Mouse (Mus musculus): ENCODE data around the gene Cpa5. TPM values are rescaled to one million over a fixed set of nuclear protein-coding genes. Genes with fewer than 3 reads are reported as not detected.

Gene Cpa5
- polyA plus RNA-seq, 1 experiment from 2014 or later, result not detected

DNA sequence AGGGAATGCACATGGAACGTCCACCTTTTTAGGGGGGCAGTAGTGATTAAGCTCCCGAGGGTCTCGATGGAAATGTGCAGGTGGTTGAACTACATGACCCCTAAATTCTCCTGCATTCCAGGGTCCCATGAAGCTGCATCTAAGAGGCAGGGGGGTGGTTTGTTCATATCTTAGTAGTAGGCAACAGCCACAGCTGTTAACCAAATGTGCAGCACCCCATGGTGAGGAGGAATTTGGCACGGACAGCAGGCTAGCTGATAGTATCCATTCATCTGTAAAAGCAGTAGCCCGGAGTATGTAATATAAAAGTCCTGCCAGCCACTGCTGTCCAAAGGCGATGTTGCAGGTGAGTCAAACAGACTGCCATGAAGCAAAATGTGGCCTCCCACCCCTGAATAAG lies 34.6 kb downstream of the Cpa5 start:
- ATAC-seq, result no peak
- no peaks in the 10 kb centered on the region for H3K27me3 ChIP-seq (ENCODE audit: control insufficient read depth, insufficient read depth, low read depth, low read length)
- no peaks in the 10 kb centered on the region for H3K36me3 ChIP-seq (ENCODE audit: control insufficient read depth, insufficient read depth, low read length)
- H3K27ac ChIP-seq (ENCODE audit: low read length), result no peak overlapping the region
- WGBS, result 79% methylated on average over 6 of the region's 6 CpGs
- no peak overlapping the region for H3K4me2 ChIP-seq (ENCODE audit: low read length)
- no peaks in the 10 kb centered on the region for H3K9me3 ChIP-seq (replicated peaks; ENCODE audit: control insufficient read depth, low read length, poor library complexity, severe bottlenecking)
- H3K9ac ChIP-seq (ENCODE audit: low read depth, low read length), result no peak overlapping the region
- no peaks in the 10 kb centered on the region for H3K4me1 ChIP-seq (ENCODE audit: control insufficient read depth, insufficient read depth, low read length)
- no peak overlapping the region for H3K4me3 ChIP-seq (ENCODE audit: low read depth, low read length)

DNA sequence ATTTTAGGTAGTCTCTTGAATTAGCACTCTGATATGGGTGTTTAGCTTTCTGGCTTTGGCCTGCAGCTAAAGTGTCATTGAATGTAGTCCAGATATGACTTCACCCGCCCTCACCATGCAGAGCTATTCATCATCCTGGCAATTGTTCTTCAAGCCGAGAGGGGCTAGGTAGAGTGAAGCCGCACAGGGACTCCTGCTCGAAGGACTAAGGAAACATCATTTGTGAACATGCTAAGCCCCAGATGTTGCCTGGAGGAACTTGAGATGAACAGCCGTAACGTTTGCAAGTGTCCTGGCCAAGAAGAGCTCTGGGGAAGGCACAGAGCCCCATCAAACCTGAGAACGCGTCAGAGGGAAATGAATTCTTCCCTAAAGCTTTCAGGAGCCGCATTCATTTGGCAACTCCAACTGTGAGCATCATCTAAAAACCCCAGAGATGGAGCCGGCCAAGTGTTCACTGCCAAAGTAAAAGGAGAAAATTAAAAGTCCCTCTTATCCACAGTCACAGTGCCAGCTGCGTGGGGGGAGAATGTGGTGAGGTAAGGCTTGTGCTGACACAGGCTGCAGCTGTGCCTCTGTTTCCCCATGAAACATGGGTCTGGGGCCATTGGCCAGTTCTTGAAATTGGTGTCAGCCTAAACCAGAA lies 39.0 kb downstream of the Cpa5 start:
- Histone ChIP-seq H3K27me3 (ENCODE audit: control insufficient read depth, insufficient read depth, low read depth, low read length) (no peaks in the 10 kb centered on the region), H3K4me2 (ENCODE audit: low read length) (no peak overlapping the region), H3K9ac (ENCODE audit: low read depth, low read length) (no peak overlapping the region), H3K27ac (ENCODE audit: low read length) (no peak overlapping the region), H3K36me3 (ENCODE audit: control insufficient read depth, insufficient read depth, low read length) (no peaks in the 10 kb centered on the region), H3K9me3 (replicated peaks; ENCODE audit: control insufficient read depth, low read length, poor library complexity, severe bottlenecking) (no peaks in the 10 kb centered on the region), H3K4me3 (ENCODE audit: low read depth, low read length) (no peak overlapping the region), H3K4me1 (ENCODE audit: control insufficient read depth, insufficient read depth, low read length) (peaks cover 25% of the 10 kb centered on the region)
- WGBS, result 56% methylated on average over 11 of the region's 11 CpGs
- ATAC-seq, result no peak

- H3K27ac ChIP-seq (ENCODE audit: low read length), result peak overlapping the region; percentile 87
- ATAC-seq, result no peak
- H3K4me2 ChIP-seq (ENCODE audit: low read length), result no peak overlapping the region
- no peak overlapping the region for H3K9ac ChIP-seq (ENCODE audit: low read depth, low read length)
- no peaks in the 10 kb centered on the region for H3K27me3 ChIP-seq (ENCODE audit: control insufficient read depth, insufficient read depth, low read depth, low read length)
- H3K9me3 ChIP-seq (replicated peaks; ENCODE audit: control insufficient read depth, low read length, poor library complexity, severe bottlenecking), result no peaks in the 10 kb centered on the region
- H3K4me3 ChIP-seq (ENCODE audit: low read depth, low read length), result no peak overlapping the region
- WGBS, result 55% methylated on average over 9 of the region's 9 CpGs
- H3K36me3 ChIP-seq (ENCODE audit: control insufficient read depth, insufficient read depth, low read length), result no peaks in the 10 kb centered on the region
- peaks cover 41% of the 10 kb centered on the region for H3K4me1 ChIP-seq (ENCODE audit: control insufficient read depth, insufficient read depth, low read length)
These were observed 41.8 kb downstream of the Cpa5 start for GRCm38 (mm10) chr6:30652425-30653188.

DNA sequence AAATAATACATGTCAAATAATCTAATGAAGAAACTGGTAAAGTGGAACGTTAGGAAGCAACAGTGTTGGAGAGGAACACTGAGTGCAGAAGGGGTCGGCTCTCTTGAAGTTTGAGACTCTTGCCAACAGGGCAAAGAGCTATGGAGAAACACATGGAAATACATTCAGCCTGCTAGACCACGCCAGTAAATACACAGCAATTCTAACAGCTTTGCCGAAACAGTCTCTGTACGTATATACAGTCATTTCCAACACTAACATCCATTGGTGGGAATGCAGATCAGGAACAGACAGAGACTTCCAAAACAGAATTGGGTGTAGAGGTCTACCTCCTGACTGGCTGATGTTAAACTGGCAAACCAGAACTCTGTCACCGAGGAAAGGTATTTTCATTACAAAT lies 42.7 kb downstream of the Cpa5 start:
- H3K36me3 ChIP-seq (ENCODE audit: control insufficient read depth, insufficient read depth, low read length), result no peaks in the 10 kb centered on the region
- H3K4me3 ChIP-seq (ENCODE audit: low read depth, low read length), result no peak overlapping the region
- H3K9me3 ChIP-seq (replicated peaks; ENCODE audit: control insufficient read depth, low read length, poor library complexity, severe bottlenecking), result no peaks in the 10 kb centered on the region
- ATAC-seq, result no peak
- H3K9ac ChIP-seq (ENCODE audit: low read depth, low read length), result no peak overlapping the region
- peak overlapping the region; percentile 87 for H3K27ac ChIP-seq (ENCODE audit: low read length)
- no peak overlapping the region for H3K4me2 ChIP-seq (ENCODE audit: low read length)
- H3K27me3 ChIP-seq (ENCODE audit: control insufficient read depth, insufficient read depth, low read depth, low read length), result no peaks in the 10 kb centered on the region
- H3K4me1 ChIP-seq (ENCODE audit: control insufficient read depth, insufficient read depth, low read length), result peaks cover 41% of the 10 kb centered on the region
- WGBS, result 73% methylated on average over 6 of the region's 6 CpGs

DNA sequence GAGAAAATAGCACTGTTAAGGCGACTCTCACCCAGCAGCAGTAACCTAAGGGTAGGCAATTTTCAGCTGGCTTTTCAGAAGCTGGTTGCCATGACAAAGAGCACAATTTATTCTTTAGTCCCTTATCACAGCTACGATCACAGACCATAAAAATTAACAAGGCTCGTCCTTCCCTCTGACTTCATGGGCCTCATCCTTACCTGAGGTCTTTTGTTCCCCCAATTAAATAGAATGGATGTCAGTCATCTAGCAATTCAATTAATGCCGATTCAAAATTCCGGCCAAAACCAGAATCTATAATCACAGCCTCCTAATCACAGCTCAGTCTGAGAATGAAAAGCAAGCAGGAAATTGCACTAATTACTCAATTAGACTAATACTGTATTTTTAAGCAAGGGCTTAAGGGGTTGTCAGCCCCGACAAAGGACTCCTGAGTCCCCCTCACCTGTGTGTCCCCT lies 43.6 kb downstream of the Cpa5 start:
- no peak overlapping the region for H3K4me2 ChIP-seq (ENCODE audit: low read length)
- no peaks in the 10 kb centered on the region for H3K9me3 ChIP-seq (replicated peaks; ENCODE audit: control insufficient read depth, low read length, poor library complexity, severe bottlenecking)
- peak overlapping the region; percentile 30; the same call in 1 of the 2 replicates for H3K9ac ChIP-seq (ENCODE audit: low read depth, low read length)
- no peak overlapping the region for H3K4me3 ChIP-seq (ENCODE audit: low read depth, low read length)
- H3K36me3 ChIP-seq (ENCODE audit: control insufficient read depth, insufficient read depth, low read length), result no peaks in the 10 kb centered on the region
- 12% methylated on average over 6 of the region's 6 CpGs for WGBS
- peak; percentile 72 for ATAC-seq
- no peaks in the 10 kb centered on the region for H3K27me3 ChIP-seq (ENCODE audit: control insufficient read depth, insufficient read depth, low read depth, low read length)
- peak overlapping the region; percentile 87 for H3K27ac ChIP-seq (ENCODE audit: low read length)
- peaks cover 41% of the 10 kb centered on the region for H3K4me1 ChIP-seq (ENCODE audit: control insufficient read depth, insufficient read depth, low read length)

GRCm38 (mm10) chr6:30654932-30655331 lies 44.1 kb downstream of the Cpa5 start:
- H3K4me3 ChIP-seq (ENCODE audit: low read depth, low read length), result no peak overlapping the region
- peak; percentile 43; the same call in 1 of the 2 replicates for ATAC-seq
- H3K9ac ChIP-seq (ENCODE audit: low read depth, low read length), result peak overlapping the region; percentile 30; the same call in 1 of the 2 replicates
- 57% methylated on average over 3 of the region's 3 CpGs for WGBS
- no peaks in the 10 kb centered on the region for H3K27me3 ChIP-seq (ENCODE audit: control insufficient read depth, insufficient read depth, low read depth, low read length)
- H3K4me1 ChIP-seq (ENCODE audit: control insufficient read depth, insufficient read depth, low read length), result peaks cover 41% of the 10 kb centered on the region
- no peaks in the 10 kb centered on the region for H3K36me3 ChIP-seq (ENCODE audit: control insufficient read depth, insufficient read depth, low read length)
- no peak overlapping the region for H3K4me2 ChIP-seq (ENCODE audit: low read length)
- H3K27ac ChIP-seq (ENCODE audit: low read length), result peak overlapping the region; percentile 87
- no peaks in the 10 kb centered on the region for H3K9me3 ChIP-seq (replicated peaks; ENCODE audit: control insufficient read depth, low read length, poor library complexity, severe bottlenecking)

GRCm38 (mm10) chr6:30657279-30657678 lies 46.5 kb downstream of the Cpa5 start:
- H3K27me3 ChIP-seq (ENCODE audit: control insufficient read depth, insufficient read depth, low read depth, low read length), result no peaks in the 10 kb centered on the region
- no peak overlapping the region for H3K27ac ChIP-seq (ENCODE audit: low read length)
- H3K9ac ChIP-seq (ENCODE audit: low read depth, low read length), result no peak overlapping the region
- no peak for ATAC-seq
- H3K36me3 ChIP-seq (ENCODE audit: control insufficient read depth, insufficient read depth, low read length), result no peaks in the 10 kb centered on the region
- H3K4me2 ChIP-seq (ENCODE audit: low read length), result no peak overlapping the region
- H3K4me1 ChIP-seq (ENCODE audit: control insufficient read depth, insufficient read depth, low read length), result peaks cover 39% of the 10 kb centered on the region
- H3K9me3 ChIP-seq (replicated peaks; ENCODE audit: control insufficient read depth, low read length, poor library complexity, severe bottlenecking), result no peaks in the 10 kb centered on the region
- WGBS, result 97% methylated on average over 12 of the region's 12 CpGs
- H3K4me3 ChIP-seq (ENCODE audit: low read depth, low read length), result no peak overlapping the region

DNA sequence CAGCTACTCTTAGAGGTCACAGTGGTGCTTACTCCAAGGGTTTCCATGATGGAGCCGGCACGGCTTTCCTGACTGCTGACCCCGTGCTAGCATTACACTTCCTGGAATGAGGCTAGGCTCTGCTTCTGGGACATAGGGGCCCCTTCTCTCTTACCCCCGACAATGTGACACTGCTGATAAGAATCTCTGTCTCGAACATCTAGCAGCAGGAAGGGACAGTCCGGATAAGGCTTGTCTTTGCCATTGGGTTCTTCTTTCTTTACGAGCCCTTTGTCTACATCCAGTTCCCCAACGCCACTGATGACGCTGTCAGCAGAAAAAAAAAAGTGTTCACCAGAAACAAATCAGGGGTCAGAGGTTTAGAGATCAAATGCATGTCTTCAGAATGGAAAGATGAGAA lies 47.8 kb downstream of the Cpa5 start:
- 79% methylated on average over 9 of the region's 9 CpGs for WGBS
- Histone ChIP-seq H3K27ac (ENCODE audit: low read length) (no peak overlapping the region), H3K27me3 (ENCODE audit: control insufficient read depth, insufficient read depth, low read depth, low read length) (no peaks in the 10 kb centered on the region), H3K36me3 (ENCODE audit: control insufficient read depth, insufficient read depth, low read length) (no peaks in the 10 kb centered on the region), H3K9me3 (replicated peaks; ENCODE audit: control insufficient read depth, low read length, poor library complexity, severe bottlenecking) (no peaks in the 10 kb centered on the region), H3K4me3 (ENCODE audit: low read depth, low read length) (no peak overlapping the region), H3K9ac (ENCODE audit: low read depth, low read length) (no peak overlapping the region), H3K4me1 (ENCODE audit: control insufficient read depth, insufficient read depth, low read length) (peaks cover 28% of the 10 kb centered on the region), H3K4me2 (ENCODE audit: low read length) (no peak overlapping the region)
- ATAC-seq, result no peak

DNA sequence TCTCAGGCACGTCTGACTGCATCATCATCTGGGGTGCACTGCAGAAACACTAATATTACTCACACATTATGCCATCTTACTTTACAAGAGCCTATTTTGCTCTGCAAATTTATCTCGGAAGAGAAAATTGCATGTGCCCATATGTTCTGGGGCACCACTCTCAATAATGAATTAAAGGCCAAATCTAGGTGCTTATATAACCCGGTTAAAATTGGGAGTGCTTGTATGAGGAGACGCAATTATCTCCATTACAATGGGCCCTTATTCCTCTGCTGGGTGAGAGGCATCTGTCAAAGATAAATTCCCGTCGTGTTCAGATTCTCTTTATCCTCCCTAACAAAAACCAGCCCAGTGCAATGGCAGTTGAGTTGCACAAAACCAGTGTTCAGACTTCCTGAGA lies 54.0 kb downstream of the Cpa5 start:
- WGBS, result 28% methylated on average over 6 of the region's 6 CpGs
- Histone ChIP-seq H3K9me3 (replicated peaks; ENCODE audit: control insufficient read depth, low read length, poor library complexity, severe bottlenecking) (no peaks in the 10 kb centered on the region), H3K27ac (ENCODE audit: low read length) (peak overlapping the region; percentile 22), H3K4me1 (ENCODE audit: control insufficient read depth, insufficient read depth, low read length) (peaks cover 11% of the 10 kb centered on the region; the same call in 1 of the 2 replicates), H3K4me2 (ENCODE audit: low read length) (no peak overlapping the region), H3K9ac (ENCODE audit: low read depth, low read length) (no peak overlapping the region), H3K4me3 (ENCODE audit: low read depth, low read length) (no peak overlapping the region), H3K27me3 (ENCODE audit: control insufficient read depth, insufficient read depth, low read depth, low read length) (no peaks in the 10 kb centered on the region), H3K36me3 (ENCODE audit: control insufficient read depth, insufficient read depth, low read length) (no peaks in the 10 kb centered on the region)
- ATAC-seq, result no peak
